Mouse (Mus musculus) MEL-GATA-1-ER (cell line): ENCODE measurements around the gene Mss51.
A peak's percentile ranks its signal among the peaks of the same experiment; 100 is the strongest.

Experiments
- DNase-seq: peaks from one replicate; pipeline ENCODE4 v3.0.0-alpha.2; 2012; ENCODE audit warnings: low read depth; ENCODE audit errors: extremely low read depth

The Mss51 gene

DNA sequence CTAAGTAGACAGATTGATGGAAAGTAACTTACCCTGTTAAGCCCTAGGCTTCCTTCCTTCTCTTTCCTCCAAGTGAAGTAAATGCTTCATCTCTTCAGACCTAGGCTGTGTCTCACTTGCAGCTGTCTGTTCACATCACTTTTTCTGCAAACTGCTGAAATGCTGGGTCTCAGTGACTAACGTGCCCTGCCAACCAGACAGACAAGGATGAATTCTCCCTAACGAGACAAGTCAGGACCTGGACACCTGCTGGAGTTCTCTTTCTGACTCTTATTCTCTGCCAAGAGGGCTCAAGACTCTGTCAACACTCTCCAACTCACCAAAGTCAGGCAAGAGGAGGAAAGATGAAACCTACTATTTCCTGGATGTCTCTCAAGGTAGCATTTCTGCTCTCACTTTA is at the start of gene Mss51:
TSS of gene Mss51 (minus strand) at position 299 of the 400 bp plus-strand sequence.
- DNase-seq: no peak

DNA sequence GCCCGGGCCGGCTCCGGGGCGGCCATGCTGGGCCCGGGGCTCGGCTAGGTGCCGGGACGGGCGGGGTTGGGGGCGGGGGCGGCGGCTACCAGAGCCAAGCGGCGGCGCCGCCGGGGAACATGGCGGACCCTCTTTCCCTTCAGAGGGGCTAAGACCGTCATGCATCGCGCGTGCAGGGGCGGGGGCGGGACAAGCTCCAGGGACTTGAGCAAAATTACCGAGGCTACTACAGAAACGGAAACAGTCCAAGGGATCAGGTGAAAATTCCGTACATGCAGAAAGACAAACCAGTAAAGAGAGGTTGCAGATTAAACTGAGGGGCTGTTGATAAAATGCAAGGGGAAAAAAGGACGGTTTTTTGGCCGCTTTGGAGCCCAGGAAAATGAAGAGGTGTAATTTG is 49.7 kb upstream of the Mss51 start, which contains the start of gene Ppp3cb:
TSS of gene Ppp3cb (minus strand) at position 159 of the 400 bp plus-strand sequence.
- DNase-seq: peak; percentile 92

DNA sequence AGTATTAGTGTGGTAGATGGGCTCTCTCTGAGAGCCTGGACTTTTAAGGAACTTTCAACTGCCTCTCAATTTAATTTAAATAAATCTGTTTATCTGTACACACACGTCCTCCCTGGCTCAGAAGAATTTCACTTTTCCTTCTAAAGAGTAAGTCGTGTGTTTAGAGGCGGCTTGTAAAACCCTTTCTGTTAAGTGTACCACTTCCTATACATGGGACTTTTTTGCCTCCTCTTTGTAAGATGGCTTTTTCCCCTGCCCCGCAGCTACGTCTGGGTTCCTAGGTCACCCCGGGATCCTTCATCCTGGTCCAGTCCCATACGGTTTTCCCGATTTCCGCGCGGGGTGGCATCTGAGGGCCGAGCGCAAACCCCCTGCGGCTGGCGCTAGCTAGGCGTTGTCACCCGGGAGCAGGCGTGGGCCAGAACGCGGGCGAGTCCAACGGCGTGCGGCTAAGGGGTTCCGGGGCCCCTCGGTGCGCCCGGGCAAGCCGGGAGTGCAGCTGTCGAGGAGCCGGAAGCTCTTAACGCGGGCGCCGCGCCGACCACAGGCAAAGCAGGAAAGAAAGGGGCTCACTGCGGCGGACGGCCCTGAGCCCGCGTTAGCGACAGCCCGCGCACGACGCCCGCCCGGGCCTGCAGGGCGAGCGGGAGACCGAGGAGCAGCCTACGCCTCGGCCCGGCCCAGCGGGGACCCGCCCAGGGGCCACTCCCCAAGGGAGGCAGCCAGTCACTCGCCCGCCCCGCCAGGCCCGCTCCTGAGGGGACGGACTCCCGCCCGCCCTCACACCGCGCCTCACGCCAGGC is 49.0 kb upstream of the Mss51 start:
- DNase-seq: peak; percentile 47

DNA sequence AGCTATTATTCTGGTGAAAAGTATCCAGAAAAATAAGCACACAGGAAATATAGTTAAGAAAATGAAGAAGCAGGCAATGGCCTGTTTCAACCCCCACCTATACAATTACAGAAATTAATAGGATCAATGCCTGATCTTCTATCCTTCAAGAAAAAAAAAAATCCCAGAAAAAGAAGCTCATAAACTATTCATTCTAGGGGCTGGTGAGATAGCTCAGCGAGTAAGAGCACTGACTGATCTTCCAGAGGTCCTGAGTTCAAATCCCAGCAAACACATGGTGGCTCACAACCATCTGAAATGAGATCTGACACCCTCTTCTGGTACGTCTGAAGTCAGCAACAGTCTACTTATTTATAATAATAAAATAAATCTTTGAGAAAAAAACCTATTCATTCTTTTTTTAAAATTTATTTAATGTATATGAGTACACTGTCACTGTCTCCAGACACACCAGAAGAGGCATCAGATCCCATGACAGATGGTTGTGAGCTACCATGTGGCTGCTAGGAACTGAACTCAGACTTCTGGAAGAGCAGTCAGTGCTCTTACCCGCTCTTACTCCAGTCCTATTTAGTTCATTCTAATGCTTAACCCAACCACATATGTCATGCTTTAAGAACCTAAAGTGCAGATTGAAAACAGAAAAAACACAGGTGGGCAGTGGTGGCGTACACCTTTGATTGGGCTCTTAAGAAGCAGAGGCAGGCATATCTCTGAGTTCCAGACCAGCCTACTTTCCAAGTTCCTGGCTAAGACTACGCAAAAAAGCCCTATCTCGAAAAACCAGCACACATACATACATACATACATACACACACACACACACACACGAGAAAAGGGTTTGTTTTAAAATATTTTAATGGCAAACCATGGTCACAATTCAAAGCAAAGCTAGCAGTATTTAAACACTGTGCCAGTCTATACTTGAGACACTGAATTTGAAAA is 48.0 kb upstream of the Mss51 start:
- DNase-seq: no peak

DNA sequence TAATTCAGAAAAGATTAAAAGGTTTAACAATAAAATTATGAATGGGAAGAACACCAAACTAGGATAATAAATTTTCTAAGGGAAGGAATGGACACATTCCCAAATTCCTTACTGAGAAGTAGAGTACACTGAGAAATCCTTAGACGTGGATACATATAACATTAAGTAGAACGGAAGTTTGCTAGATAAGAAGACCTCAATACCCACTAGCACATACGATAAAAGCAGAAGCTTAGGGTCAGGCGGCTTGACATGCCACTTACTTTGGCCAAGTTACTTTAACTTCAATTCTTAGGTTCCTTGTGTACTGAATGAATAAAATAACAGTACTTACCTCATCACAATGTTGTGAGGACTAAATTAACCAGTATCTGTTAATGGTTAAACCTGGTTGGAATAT is 32.9 kb upstream of the Mss51 start:
- DNase-seq: no peak

DNA sequence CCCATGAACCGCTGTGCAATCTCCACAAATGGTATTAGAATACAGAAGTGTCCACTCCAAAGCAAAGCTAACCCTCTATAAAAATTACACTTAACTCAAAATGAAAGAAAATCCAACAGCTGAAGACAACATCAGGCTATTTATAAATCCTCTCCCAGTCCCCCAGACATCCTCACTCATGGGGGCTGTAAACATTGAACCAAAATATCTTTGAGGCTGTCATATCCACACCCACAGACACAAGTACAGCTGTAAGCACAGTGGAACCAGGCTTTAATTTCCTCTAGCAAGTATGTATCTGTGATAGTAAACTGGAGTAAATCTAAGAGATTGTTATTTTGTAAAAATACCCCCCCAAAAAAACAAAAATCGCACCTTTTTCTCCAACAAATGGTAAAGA is 23.5 kb upstream of the Mss51 start:
- no peak for DNase-seq

DNA sequence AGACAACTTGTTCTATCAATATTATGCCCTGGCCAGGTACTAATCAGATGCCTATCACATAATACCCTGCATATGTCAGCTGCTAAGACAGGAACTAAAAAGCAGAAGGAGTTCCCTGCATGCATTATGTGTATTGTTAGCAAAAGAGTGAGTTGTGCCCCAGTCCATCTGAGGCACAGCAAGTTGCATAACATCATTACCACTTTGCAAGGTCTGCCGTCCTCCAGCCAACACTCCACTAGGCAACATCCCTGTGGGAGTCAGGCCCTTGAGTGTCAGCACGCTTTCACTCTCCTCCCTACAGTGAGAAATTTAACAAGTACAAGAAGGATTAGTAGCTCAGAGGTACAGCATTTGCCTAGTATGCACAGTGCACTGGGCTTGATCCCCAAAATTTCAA is 11.7 kb upstream of the Mss51 start:
- no peak for DNase-seq

DNA sequence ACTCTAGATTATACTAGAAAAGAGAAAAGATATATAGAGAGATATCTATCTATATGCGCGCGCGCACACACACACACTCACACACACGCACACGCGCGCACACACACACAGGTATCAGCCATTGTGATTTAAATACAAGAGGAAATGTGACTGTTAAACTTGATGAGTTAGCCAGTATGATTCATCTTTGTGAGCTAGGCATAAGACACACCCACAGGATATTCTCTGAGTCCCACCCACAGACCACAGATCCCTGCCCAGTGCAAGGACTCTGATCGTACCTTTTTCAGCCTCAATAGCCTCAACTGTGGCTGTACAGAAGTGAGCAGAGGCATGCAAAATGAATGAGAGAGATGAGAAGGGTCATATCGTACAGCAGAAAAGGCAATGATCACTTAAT is 6.3 kb upstream of the Mss51 start:
- no peak for DNase-seq

DNA sequence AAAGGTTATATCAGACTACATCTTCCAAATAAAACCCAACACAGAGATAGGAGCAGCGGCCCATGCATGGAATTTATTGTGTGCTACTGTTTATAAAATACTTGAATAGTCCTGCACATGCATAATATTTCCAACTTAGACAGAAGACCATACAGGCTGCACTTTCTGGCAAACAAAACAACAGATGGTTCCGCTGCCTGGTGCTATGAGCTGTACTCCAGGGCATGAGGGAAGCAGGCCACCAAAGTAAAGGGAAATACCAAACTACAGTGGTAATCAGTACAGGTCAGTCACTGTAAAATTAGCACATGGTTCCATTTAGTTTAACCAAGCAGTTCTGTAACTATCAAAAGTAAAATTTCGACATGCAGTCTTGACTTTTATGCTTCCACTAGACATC is 3.3 kb upstream of the Mss51 start:
- no peak for DNase-seq

DNA sequence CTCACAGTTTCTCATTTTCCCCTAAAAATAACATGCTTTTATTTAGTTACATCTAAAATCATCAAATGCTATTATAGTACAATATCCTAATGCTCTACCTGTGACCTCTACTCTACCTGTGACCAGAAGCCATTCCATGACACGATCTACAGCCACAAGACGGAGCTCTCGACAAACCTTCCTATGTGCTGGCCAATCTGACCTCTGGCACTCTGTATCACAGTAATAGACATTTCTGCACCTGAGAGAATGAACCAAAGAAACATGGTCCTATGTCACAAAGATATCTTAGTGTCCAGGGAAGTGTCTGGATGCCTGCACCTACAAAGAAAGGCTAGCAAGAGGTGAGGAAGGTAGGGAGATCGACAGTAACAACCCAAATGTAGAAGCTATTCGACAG is 10.7 kb downstream of the Mss51 start:
- no peak for DNase-seq

DNA sequence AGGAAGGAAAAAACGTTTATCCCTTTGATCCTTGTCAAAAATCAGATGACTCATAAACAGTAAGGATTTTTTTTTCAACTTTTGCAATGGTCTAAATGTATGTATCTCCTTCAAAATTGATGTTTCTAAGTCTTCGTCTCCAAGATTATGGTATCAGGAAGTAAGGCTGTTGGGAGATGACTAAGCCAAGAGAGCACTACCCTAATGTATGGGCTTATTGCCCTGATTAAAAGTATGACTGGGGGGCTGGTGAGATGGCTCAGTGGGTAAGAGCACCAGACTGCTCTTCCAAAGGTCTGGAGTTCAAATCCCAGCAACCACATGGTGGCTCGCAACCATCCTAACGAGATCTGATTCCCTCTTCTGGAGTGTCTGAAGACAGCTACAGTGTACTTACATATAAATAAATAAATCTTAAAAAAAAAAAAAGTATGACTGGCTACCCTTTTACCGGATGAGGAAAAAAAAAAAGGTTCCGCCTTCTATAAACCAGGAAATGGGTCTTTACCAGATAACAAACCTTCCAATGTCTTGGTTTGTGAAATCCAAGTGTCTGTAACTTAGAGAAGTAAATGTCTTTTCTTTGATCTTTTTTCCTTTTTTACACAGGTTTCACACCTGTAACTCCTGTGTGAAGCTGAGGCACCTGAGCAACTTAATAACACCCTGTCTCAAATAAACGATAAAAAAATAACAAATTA is 14.5 kb downstream of the Mss51 start:
- DNase-seq: peak; percentile 51

DNA sequence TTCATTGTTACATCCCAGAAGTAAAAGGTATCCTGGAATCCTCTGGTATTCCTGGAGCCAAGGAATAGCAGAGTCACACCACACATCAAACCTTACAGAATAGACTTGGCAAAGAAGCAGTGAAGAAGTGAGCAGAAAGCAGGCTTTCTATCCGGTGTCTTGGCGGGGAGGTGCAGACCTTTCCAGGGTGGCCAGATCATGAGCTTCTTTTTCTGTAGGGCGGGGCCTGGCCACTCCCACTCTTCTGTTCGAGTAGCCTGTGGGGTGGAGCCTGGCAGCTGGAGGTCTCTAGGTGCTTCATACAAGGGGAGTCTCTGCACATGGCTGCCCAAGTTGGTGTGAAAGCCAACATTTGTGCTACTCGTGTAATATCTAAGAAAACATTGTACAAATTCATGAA is 15.5 kb downstream of the Mss51 start:
- DNase-seq: peak; percentile 56

DNA sequence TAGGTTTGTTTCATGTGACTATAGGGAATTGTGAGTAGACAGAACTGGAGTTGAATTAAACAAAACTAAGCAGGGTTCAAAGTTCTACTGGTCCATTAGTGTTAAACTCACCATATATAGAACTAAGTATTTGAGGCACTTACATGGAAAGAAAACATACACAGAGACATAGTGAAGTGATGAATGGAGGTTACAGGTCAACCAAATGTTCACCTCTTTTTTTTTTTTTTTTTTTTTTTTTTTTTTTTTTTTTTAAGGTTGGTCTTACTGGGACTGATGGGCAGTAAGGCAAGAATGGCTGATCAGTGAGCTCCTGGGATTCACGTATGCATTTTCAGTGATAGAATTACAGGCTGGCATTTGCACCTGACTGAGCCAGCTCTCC is 16.5 kb downstream of the Mss51 start:
- no peak for DNase-seq

DNA sequence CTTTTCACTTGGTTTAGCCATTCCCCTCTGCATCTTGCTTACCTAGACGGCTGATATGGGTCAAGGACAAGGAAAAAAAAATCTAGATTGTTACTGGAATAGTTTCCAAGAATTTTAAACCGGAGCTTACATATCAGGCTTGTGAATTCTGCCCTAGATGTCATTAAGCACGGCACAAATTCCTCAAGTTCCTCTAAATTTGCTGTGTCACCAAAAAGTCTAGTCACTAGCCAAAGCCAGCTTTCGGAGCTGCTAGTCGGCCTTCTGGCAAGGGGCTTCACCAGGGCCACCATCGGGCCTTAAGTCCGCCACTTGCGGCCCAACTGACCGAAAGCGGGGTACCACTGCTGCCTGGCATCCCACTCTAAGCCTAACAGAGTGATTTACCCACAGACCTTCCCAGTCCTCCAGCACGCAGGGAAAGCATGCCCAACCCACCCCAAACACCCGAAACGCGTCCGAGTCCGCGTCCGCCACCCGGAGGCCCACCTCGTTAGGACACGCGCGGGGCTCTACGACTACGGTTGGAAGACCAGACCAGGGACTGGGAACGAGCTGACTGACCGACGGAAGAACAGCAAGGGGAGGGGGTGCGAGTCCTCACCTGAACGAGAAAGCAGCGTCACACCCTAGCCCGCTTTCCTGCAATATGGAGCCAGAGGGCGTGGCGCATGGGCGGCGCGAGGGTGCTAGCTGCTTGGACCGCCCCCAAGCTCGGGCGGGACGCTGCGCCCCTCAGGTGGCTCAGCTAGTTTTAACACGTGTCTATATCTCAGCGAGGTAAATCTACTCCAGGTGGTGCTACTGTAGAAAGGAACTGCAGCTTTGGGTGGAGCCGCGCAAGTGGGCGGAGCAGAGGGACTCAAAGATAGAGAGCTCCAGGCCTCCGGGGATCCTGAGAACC is 17.2 kb downstream of the Mss51 start, which contains the start of gene Anxa7:
TSS of gene Anxa7 (minus strand) at position 843 of the 904 bp plus-strand sequence.
- peak; percentile 46 for DNase-seq

DNA sequence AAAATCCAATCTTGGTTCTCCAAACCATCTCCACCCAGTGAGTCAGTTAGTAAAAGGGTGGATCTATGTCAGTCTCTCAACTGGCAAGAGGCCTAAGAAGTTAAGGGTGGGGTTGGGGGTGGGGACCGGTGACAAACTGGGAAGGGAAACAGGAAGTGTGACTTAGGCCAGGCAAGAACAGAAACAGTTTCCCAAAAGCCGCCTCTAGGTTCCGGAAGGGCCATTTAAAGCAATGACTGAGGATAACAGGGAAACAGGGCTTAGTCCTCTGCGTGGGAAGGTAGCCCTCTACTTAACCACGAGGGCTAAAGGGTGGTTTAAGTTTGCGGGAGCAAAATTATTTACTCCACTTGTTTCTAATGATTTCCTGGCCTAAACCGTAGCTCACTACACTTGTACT is 17.9 kb downstream of the Mss51 start:
- peak; percentile 84 for DNase-seq

DNA sequence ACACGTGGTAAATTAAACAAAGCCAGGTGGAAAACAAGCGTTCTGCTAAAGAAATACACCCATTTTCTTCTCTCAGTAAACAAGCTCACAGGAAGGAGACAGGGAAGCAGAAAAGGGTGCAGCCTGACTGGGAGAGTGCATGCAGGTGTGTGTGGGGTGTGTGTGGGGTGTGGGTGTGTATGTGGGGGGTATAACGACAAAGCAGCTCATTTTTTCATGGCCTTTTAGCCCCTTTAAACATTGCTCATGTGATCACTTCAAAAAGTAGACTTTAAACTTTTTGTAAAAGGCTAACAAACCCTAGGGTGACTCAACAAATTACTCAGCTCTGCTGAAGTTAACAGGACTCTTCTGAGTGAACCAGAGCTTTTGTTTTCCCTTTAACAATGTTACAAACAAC is 18.3 kb downstream of the Mss51 start:
- DNase-seq: no peak

DNA sequence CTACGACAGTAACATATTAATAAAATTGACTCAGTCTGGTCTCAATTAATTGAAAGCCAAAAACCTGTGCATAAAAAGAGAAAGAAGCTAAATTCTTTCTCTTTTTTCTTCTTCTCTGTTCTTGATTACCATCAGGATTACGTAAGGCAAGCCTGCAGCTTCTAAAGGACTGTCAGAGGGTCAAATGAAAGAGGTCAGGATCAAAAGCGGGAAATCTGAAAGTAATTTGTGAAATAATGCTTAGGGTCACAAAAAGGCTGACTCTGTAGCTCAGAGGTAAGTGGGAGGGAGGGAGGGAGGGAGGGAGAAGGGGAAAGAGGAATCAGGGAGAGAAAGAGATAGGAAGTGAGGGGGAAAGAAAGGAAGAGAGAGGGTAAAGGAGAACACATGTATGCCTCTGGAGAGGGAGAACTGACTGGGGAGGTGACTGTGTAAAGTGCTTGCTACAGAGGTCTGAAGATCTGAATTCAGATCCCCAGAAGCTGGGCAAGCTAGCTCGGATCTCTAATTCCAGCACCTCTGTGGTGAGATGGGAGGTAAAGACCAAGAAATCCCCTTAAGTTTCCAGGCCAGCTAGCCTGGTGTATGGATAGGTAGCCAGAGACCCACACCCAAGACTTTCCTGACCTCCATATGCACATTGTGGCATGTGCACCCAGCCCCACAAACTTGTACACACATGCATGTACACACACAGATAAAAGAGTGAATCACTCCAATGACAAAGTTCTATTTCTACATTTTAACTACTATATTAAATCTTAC is 19.3 kb downstream of the Mss51 start:
- no peak for DNase-seq

DNA sequence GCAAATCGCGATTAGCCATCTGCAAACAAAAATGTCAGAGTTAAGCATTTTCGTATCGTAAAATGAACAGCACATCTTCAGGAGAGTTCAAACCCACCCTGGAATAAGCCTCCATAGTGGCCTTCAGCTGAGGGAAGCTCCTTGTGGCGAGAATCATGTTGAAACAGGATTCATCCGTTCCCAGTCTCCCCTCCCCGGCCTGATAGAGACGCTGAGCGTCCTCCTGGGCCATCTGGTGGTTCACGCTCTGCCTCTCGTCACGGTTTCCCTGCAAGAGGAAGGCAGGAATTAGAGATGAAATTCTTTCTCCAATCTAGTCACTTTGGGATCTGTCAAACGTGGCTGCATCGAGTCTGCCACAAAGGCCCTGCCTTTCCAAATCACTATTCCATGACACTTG is 36.5 kb downstream of the Mss51 start:
- no peak for DNase-seq

DNA sequence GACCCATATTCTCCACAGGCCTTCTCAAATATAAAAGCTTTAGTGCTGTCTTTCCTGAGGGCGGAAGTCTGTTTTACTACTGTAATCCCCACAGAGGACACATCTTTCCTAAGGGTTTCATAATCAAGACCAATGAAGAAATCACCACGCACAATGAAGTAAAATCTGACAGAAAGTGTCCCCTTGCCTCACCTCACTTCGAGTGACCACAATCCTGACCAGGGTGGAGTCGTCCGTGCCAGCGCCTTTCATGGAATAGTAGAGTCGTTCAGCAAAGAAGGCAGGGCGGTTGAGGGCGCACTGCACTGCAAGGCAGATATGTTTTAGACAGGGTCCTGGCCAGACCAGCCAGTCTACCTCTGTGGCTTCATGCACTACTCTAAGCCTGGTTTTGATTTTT is 38.3 kb downstream of the Mss51 start:
- DNase-seq: no peak

DNA sequence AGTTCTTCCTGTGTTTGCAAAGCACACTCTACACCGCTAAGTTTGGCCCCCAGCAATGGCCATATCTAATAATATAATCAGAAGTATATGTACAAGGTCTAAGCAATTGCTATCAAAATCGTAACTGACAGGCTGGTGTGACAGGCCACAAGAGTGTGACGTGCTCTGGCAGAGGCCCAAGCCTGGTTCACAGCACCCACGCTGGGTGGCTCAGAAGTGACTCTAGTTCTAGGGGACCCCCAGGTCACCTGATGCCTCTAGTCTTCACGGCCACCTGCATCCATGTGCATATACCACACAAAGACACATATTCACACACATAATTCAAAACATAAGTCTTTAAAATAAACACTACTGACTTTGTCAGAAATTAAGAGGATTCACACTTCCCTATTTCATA is 43.8 kb downstream of the Mss51 start:
- no peak for DNase-seq
